Mouse (Mus musculus) stomach, embryonic 14.5 days (tissue): ENCODE measurements at regions not wholly inside any gene's neighbourhood (a gene's known extent, or its start where the extent isn't known, plus 50 kb on each side); places are given as distances from the start of the nearest gene placed in this dataset.

Source experiments
- ATAC-seq: fragments of 200-750 bp; cut with Nextera tagmentation; 2 replicates; pipeline ENCODE4 v1.8.0; 2017; ENCODE audit warnings: low read depth, moderate TSS enrichment; ENCODE audit not compliant: insufficient number of reproducible peaks, insufficient read depth, low FRiP score
- H3K27ac ChIP-seq: fragments of 300-500 bp; sonication (generic); 2 replicates; pipeline ENCODE4 v1.5.1; 2014; ENCODE audit warnings: mild to moderate bottlenecking, low read length, moderate library complexity, mixed read lengths
- H3K27me3 ChIP-seq: fragments of 300-500 bp; sonication (generic); 2 replicates; pipeline ENCODE4 v1.6.1; 2014; ENCODE audit warnings: low read length, control low read depth, mixed read lengths; ENCODE audit not compliant: control insufficient read depth, insufficient read depth
- H3K36me3 ChIP-seq: fragments of 300-500 bp; sonication (generic); 2 replicates; pipeline ENCODE4 v1.6.1; 2014; ENCODE audit warnings: mild to moderate bottlenecking, control low read depth, low read length, moderate library complexity, mixed read lengths; ENCODE audit not compliant: control insufficient read depth, insufficient read depth
- H3K4me1 ChIP-seq: fragments of 300-500 bp; sonication (generic); 2 replicates; pipeline ENCODE4 v1.6.1; 2014; ENCODE audit warnings: low read length, control low read depth, mixed read lengths; ENCODE audit not compliant: control insufficient read depth, insufficient read depth
- H3K4me2 ChIP-seq: fragments of 300-500 bp; sonication (generic); replicated peaks from 2 replicates; pipeline ENCODE4 v1.6.1; 2014; ENCODE audit warnings: low read depth, low read length, control low read depth
- H3K4me3 ChIP-seq: fragments of 300-500 bp; sonication (generic); 2 replicates; pipeline ENCODE4 v1.5.1; 2014; ENCODE audit warnings: low read depth, low read length, control low read depth
- H3K9ac ChIP-seq: fragments of 300-500 bp; sonication (generic); replicated peaks from 2 replicates; pipeline ENCODE4 v1.6.1; 2014; ENCODE audit warnings: low read depth, mild to moderate bottlenecking, control low read depth, low read length, moderate library complexity, mixed read lengths
- H3K9me3 ChIP-seq: fragments of 300-500 bp; sonication (generic); 2 replicates; pipeline ENCODE4 v1.6.1; 2016; ENCODE audit warnings: low read depth, low read length, control low read depth; ENCODE audit not compliant: control insufficient read depth
- WGBS: fragments of 180-500 bp; shearing (Covaris S2); extraction: QIAGEN DNeasy Blood & Tissue Kit; methylation state at CpG from one replicate; pipeline ENCODE4 v1.1.7; 2014; 5-methylcytosine and 5-hydroxymethylcytosine counted together

GRCm38 (mm10) chr13:41910736-41911135, 63.3 kb upstream of the Adtrp start:
- Histone ChIP-seq H3K27me3 (no peaks in the 10 kb centered on the region), H3K4me2 (no peak overlapping the region), H3K36me3 (no peaks in the 10 kb centered on the region), H3K9ac (no peak overlapping the region), H3K27ac (no peak overlapping the region), H3K4me1 (no peaks in the 10 kb centered on the region), H3K4me3 (no peak overlapping the region), H3K9me3 (no peaks in the 10 kb centered on the region)
- no peak for ATAC-seq
- WGBS, result 31% methylated on average over 3 of the region's 3 CpGs

- ATAC-seq, result no peak
- H3K9ac ChIP-seq, result no peak overlapping the region
- H3K27ac ChIP-seq, result no peak overlapping the region
- no peaks in the 10 kb centered on the region for H3K9me3 ChIP-seq
- H3K36me3 ChIP-seq, result no peaks in the 10 kb centered on the region
- WGBS, result 80% methylated on average over 10 of the region's 10 CpGs
- no peak overlapping the region for H3K4me2 ChIP-seq
- H3K27me3 ChIP-seq, result no peaks in the 10 kb centered on the region
- H3K4me1 ChIP-seq, result no peaks in the 10 kb centered on the region
- no peak overlapping the region for H3K4me3 ChIP-seq
Measured at GRCm38 (mm10) chr13:41910236-41910635, 62.8 kb upstream of the Adtrp start.

GRCm38 (mm10) chr13:41907027-41907426, 59.5 kb upstream of the Adtrp start:
- H3K4me3 ChIP-seq, result no peak overlapping the region
- 84% methylated on average over 2 of the region's 2 CpGs for WGBS
- no peaks in the 10 kb centered on the region for H3K27me3 ChIP-seq
- no peak overlapping the region for H3K4me2 ChIP-seq
- ATAC-seq, result no peak
- no peak overlapping the region for H3K27ac ChIP-seq
- H3K9ac ChIP-seq, result no peak overlapping the region
- no peaks in the 10 kb centered on the region for H3K9me3 ChIP-seq
- no peaks in the 10 kb centered on the region for H3K36me3 ChIP-seq
- no peaks in the 10 kb centered on the region for H3K4me1 ChIP-seq

- Histone ChIP-seq H3K4me2 (no peak overlapping the region), H3K27me3 (no peaks in the 10 kb centered on the region), H3K9me3 (no peaks in the 10 kb centered on the region), H3K4me3 (no peak overlapping the region), H3K36me3 (no peaks in the 10 kb centered on the region), H3K4me1 (no peaks in the 10 kb centered on the region), H3K27ac (no peak overlapping the region), H3K9ac (no peak overlapping the region)
- ATAC-seq, result no peak
Measured at GRCm38 (mm10) chr13:41903286-41903685, 55.8 kb upstream of the Adtrp start.

GRCm38 (mm10) chr13:41899837-41900463, 52.5 kb upstream of the Adtrp start:
- H3K9ac ChIP-seq, result no peak overlapping the region
- no peaks in the 10 kb centered on the region for H3K9me3 ChIP-seq
- H3K4me2 ChIP-seq, result no peak overlapping the region
- H3K4me1 ChIP-seq, result no peaks in the 10 kb centered on the region
- ATAC-seq, result no peak
- WGBS, result 62% methylated on average over 13 of the region's 13 CpGs
- no peaks in the 10 kb centered on the region for H3K27me3 ChIP-seq
- no peak overlapping the region for H3K27ac ChIP-seq
- H3K4me3 ChIP-seq, result no peak overlapping the region
- no peaks in the 10 kb centered on the region for H3K36me3 ChIP-seq

- Histone ChIP-seq H3K4me3 (no peak overlapping the region), H3K36me3 (no peaks in the 10 kb centered on the region), H3K4me2 (no peak overlapping the region), H3K4me1 (no peaks in the 10 kb centered on the region), H3K9me3 (no peaks in the 10 kb centered on the region), H3K27me3 (no peaks in the 10 kb centered on the region), H3K9ac (no peak overlapping the region), H3K27ac (no peak overlapping the region)
- ATAC-seq, result no peak
- 57% methylated on average over 7 of the region's 7 CpGs for WGBS
Measured at GRCm38 (mm10) chr13:41899281-41899680, 51.8 kb upstream of the Adtrp start.

GRCm38 (mm10) chr13:41897481-41898317, 50.2 kb upstream of the Adtrp start:
- Histone ChIP-seq H3K27me3 (no peaks in the 10 kb centered on the region), H3K4me1 (no peaks in the 10 kb centered on the region), H3K4me2 (no peak overlapping the region), H3K27ac (no peak overlapping the region), H3K4me3 (no peak overlapping the region), H3K36me3 (no peaks in the 10 kb centered on the region), H3K9ac (no peak overlapping the region), H3K9me3 (no peaks in the 10 kb centered on the region)
- WGBS, result 87% methylated on average over 8 of the region's 8 CpGs
- ATAC-seq, result no peak
